Comparison of ENCODE assay signal across 11 mouse cellular contexts in the genomic region with DNA sequence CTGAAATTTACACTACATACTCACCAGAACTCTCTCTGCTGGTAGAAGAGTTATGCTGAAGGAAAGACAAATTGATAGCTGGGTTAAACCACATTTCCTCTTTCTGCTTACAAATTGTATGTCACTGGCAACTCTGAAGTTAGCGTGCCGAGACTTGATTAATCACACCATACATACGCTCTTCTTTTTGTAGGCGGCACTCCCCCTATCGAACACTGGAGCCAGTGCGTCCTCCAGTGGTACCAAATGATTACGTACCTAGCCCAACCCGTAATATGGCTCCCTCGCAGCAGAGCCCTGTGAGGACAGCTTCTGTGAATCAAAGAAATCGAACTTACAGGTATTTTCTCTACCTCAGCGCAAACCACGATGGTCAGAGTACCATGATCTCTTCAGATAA. TPM values are rescaled to one million over a fixed set of nuclear protein-coding genes. Genes with fewer than 3 reads are reported as not detected.
DNase-seq lines count a peak whose midpoint lies in the region; ATAC-seq and TF ChIP-seq lines count a peak whose summit lies in the region.
"Had no signal": no experiment of that assay in that cellular context is flagged by ENCODE, and none has a peak within 500 bp of the region (broad histone marks: within the 10 kb centered on the region; RNA-seq: fewer than 3 reads in every experiment).

No protein-coding gene starts in this region.

- no peak for TF ChIP-seq POLR2A in heart, adult 2 months (IDR thresholded peaks at IDR 0.05; ENCODE audit: insufficient read depth, low read depth, low read length)

- no peaks in the 10 kb centered on the region for H3K27me3 ChIP-seq in heart, adult 2 months (ENCODE audit: control insufficient read depth, insufficient read depth, low read length)
- H3K27me3 ChIP-seq: hindbrain, embryonic 15.5 days had no signal

- no peaks in the 10 kb centered on the region; the same call in 1 of the 2 replicates for H3K36me3 ChIP-seq in heart, adult 2 months (ENCODE audit: control insufficient read depth, insufficient read depth, low read length)

- no peaks in the 10 kb centered on the region for H3K4me1 ChIP-seq in heart, adult 2 months (ENCODE audit: control insufficient read depth, insufficient read depth, low read length)
- H3K4me1 ChIP-seq: hindbrain, embryonic 15.5 days had no signal

- no peak for TF ChIP-seq EP300 in heart, adult 2 months (IDR thresholded peaks at IDR 0.05; ENCODE audit: insufficient read depth, low read depth, low read length)

- DNase-seq in heart, adult 2 months = no peak
- DNase-seq in heart, adult 18-20 months = no peak
- no peak for DNase-seq in cerebellum, adult 11 months
- DNase-seq in gastrocnemius, postnatal 4 days (ENCODE audit: low spot score in 2 of 2) = no peak
- no peak for DNase-seq in right cerebral cortex, postnatal 25 days
- DNase-seq: cerebellum, adult 2 months had no signal

- intact Hi-C loops in heart, adult 2 months (cut with DNase I) = no loop called here

- WGBS in heart, adult 2 months = 92% methylated on average over 12 of the region's 12 CpGs

- no peak overlapping the region for H3K27ac ChIP-seq in heart, adult 2 months
- H3K27ac ChIP-seq: hindbrain, embryonic 15.5 days had no signal

- ATAC-seq in CD4-positive, CD25-positive, alpha-beta regulatory T cell, adult 4 months = peak; percentile 99
- peak; percentile 99 for ATAC-seq in common myeloid progenitor, adult 5-6 weeks (replicated peaks; ENCODE audit: low read depth, poor library complexity, severe bottlenecking)
- ATAC-seq in megakaryocyte-erythroid progenitor cell, adult 5-6 weeks (replicated peaks; ENCODE audit: low FRiP score, low TSS enrichment, poor library complexity, severe bottlenecking) = peak; percentile 100
- ATAC-seq: forebrain, embryonic 14.5 days had no signal

- H3K9ac ChIP-seq in heart, adult 2 months (ENCODE audit: low read depth, low read length) = no peak overlapping the region
- H3K9ac ChIP-seq: hindbrain, embryonic 15.5 days had no signal

- H3K79me2 ChIP-seq in heart, adult 2 months (replicated peaks; ENCODE audit: control insufficient read depth, insufficient read depth, low read length) = no peaks in the 10 kb centered on the region

- 0 out of 2 replicates have a peak, but pooled peaks have one; percentile 18 for TF ChIP-seq CTCF in heart, adult 2 months (IDR thresholded peaks at IDR 0.05)

- no peak overlapping the region for H3K4me3 ChIP-seq in heart, adult 2 months
- H3K4me3 ChIP-seq: hindbrain, embryonic 15.5 days had no signal

RNA-seq across cellular contexts. Expression of a gene that starts 37.6 kb away (rescaled TPM):
- total RNA-seq in heart, adult 2 months (2021) = 10 to 100 TPM; 16.7 to 18.2 TPM
- 7.0 and 9.9 TPM in 2 replicates for polyA plus RNA-seq in heart, adult 2 months (2012; rRNA removed)
- 10 to 100 TPM; 14.7 to 19.4 TPM for total RNA-seq in heart, adult 18-20 months (2021)
- 10 to 100 TPM; 12.2 to 14.2 TPM for polyA plus RNA-seq in CD4-positive, CD25-positive, alpha-beta regulatory T cell, adult 4 months (2017; shearing (Covaris generic))
- 24.6 and 28.1 TPM in 2 replicates for total RNA-seq in common myeloid progenitor, adult 5-6 weeks (2017)
- 5.9 and 7.2 TPM in 2 replicates for total RNA-seq in megakaryocyte-erythroid progenitor cell, adult 5-6 weeks (2014; fragmentation: Nextera tagmentation)
- total RNA-seq in megakaryocyte-erythroid progenitor cell, adult 5-6 weeks (2017) = 7.6 and 9.7 TPM in 2 replicates
- total RNA-seq in gastrocnemius, postnatal 4 days (2021) = 10 to 100 TPM; 36.9 to 38.1 TPM
